Mouse (Mus musculus) MEL (cell line): ENCODE measurements around the gene Cd209g. TPM values are rescaled to one million over a fixed set of nuclear protein-coding genes. Genes with fewer than 3 reads are reported as not detected.
"Not testable (repeated sequence)": the region's sequence is repeated elsewhere in the genome, so short reads cannot be mapped to it uniquely, and the experiment has no call there.

Experiments
- DNase-seq: peaks from one replicate; pipeline ENCODE4 v3.0.0; 2011; ENCODE audit warnings: low read depth, low spot score
- H3K27ac ChIP-seq: 2 replicates; pipeline ENCODE4 v1.5.1; 2012; ENCODE audit warnings: low read depth, mild to moderate bottlenecking, control low read depth, low read length, moderate library complexity; ENCODE audit not compliant: control insufficient read depth
- H3K27me3 ChIP-seq, 2 experiments: fragments of 150-350 bp in 1 of 2; sonication (generic) in 1 of 2; 2 replicates each; pipeline ENCODE4 v1.6.1; 2012; ENCODE audit warnings: low read length in 2 of 2, mild to moderate bottlenecking in 2 of 2, improper control_type of control experiment in 1 of 2, moderate library complexity in 1 of 2; ENCODE audit not compliant: insufficient read depth in 2 of 2, control insufficient read depth in 1 of 2
- H3K36me3 ChIP-seq, 2 experiments: 2 replicates each; pipeline ENCODE4 v1.6.1; 2012 to 2014; ENCODE audit warnings: low read length in 2 of 2, improper control_type of control experiment in 1 of 2, inconsistent platforms in 1 of 2, mild to moderate bottlenecking in 1 of 2; ENCODE audit not compliant: insufficient read depth in 2 of 2, control insufficient read depth in 1 of 2
- H3K4me1 ChIP-seq, 2 experiments: fragments of 150-350 bp in 1 of 2; sonication (generic) in 1 of 2; 2 replicates each; pipeline ENCODE4 v1.6.1; 2012; ENCODE audit warnings: low read length in 2 of 2, improper control_type of control experiment in 1 of 2, mild to moderate bottlenecking in 1 of 2; ENCODE audit not compliant: insufficient read depth in 2 of 2, control insufficient read depth in 1 of 2
- H3K4me3 ChIP-seq, 2 experiments: fragments of 150-350 bp in 1 of 2; sonication (generic) in 1 of 2; 2 replicates each; pipeline ENCODE4 v1.5.1; 2012; ENCODE audit warnings: low read depth in 2 of 2, low read length in 2 of 2, mild to moderate bottlenecking in 2 of 2, moderate library complexity in 2 of 2, control low read depth in 1 of 2, improper control_type of control experiment in 1 of 2; ENCODE audit not compliant: control insufficient read depth in 1 of 2, insufficient read depth in 1 of 2
- H3K79me2 ChIP-seq: 2 replicates; pipeline ENCODE4 v1.6.1; 2012; ENCODE audit warnings: mild to moderate bottlenecking, low read length, moderate library complexity; ENCODE audit not compliant: control insufficient read depth, poor library complexity, insufficient read depth
- H3K9ac ChIP-seq: 2 replicates; pipeline ENCODE4 v1.6.1; 2012; ENCODE audit warnings: low read depth, mild to moderate bottlenecking, control low read depth, low read length, moderate library complexity; ENCODE audit not compliant: control insufficient read depth, poor library complexity, severe bottlenecking
- H3K9me3 ChIP-seq: fragments of 150-350 bp; sonication (generic); replicated peaks from 2 replicates; pipeline ENCODE4 v1.6.1; 2012; ENCODE audit warnings: mild to moderate bottlenecking, low read length, improper control_type of control experiment, moderate library complexity; ENCODE audit not compliant: insufficient read depth
- POLR2A ChIP-seq, 2 experiments: IDR thresholded peaks; 2 replicates each; pipeline ENCODE4 v1.6.1; 2011 to 2012; ENCODE audit warnings: low read length in 2 of 2, mild to moderate bottlenecking in 2 of 2, control low read depth in 1 of 2, improper control_type of control experiment in 1 of 2, low read depth in 1 of 2, moderate library complexity in 1 of 2; ENCODE audit not compliant: control insufficient read depth in 1 of 2, insufficient read depth in 1 of 2, poor library complexity in 1 of 2
- polyA plus RNA-seq, 2 experiments: library from polyadenylated mRNA; stranded (reverse) in 1 of 2; unstranded in 1 of 2; fragments of >175 nt in 1 of 2; fragments of >200 nt in 1 of 2; gene quantifications; 2 replicates each; pipeline versions ENCODE4 v1.2.1 to v1.2.4; 2012; ENCODE audit warnings: low replicate concordance in 2 of 2, low read depth in 1 of 2; ENCODE audit not compliant: insufficient read length in 2 of 2, insufficient read depth in 1 of 2, missing spikeins in 1 of 2
- total RNA-seq: library from RNA; depleted of rRNA; stranded (reverse); fragments of 300-350 nt; gene quantifications from 2 replicates; pipeline ENCODE4 v1.2.3, GENCODE M21; 2012; rRNA removed

The Cd209g gene
- total RNA-seq (not detected in 2 replicates), polyA plus RNA-seq (not detected)

DNA sequence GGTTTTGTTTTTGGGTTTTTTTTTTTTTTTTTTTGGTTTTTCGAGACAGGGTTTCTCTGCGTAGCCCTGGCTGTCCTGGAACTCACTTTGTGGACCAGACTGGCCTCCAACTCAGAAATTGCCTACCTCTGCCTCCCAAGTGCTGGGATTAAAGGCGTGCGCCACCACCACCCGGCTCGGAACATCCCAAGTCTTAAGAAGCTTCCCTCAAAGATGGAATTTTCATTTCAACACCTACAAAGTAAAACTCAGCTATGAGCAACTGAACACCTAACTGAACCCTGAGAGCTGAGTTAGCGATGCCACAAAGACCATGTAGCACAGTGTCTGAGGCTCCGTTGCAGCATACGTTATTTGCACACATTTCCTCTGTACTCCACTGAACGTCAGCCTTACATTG is at the start of gene Cd209g:
Gene Cd209g (plus strand): TSS at position 301 of the 400 bp plus-strand sequence.
- Histone ChIP-seq H3K9me3 (no peaks in the 10 kb centered on the region), H3K27me3 (no peaks in the 10 kb centered on the region; a peak in 2 of 4 replicates), H3K9ac (no peak within 1 kb of the TSS), H3K36me3 (no peaks in the 10 kb centered on the region), H3K4me3 (no peak within 1 kb of the TSS), H3K27ac (no peak within 1 kb of the TSS), H3K79me2 (no peaks in the 10 kb centered on the region), H3K4me1 (no peaks in the 10 kb centered on the region)
- no peak for DNase-seq
- no peak for TF ChIP-seq POLR2A (IDR thresholded peaks at IDR 0.05; ENCODE audit: control insufficient read depth in 1 of 2, insufficient read depth in 1 of 2, low read depth in 1 of 2, low read length in 2 of 2, poor library complexity in 1 of 2)

GRCm38 (mm10) chr8:4087180-4087722 is 46.6 kb upstream of the Cd209g start:
- H3K27me3 ChIP-seq, H3K36me3 ChIP-seq, H3K79me2 ChIP-seq, H3K9me3 ChIP-seq, H3K4me1 ChIP-seq: not testable (repeated sequence)
- peak; percentile 21 for DNase-seq
- Histone ChIP-seq H3K4me3 (peak overlapping the region; percentile 37 to 68; a peak in 3 of 4 replicates), H3K27ac (peak overlapping the region; percentile 60; the same call in 1 of the 2 replicates), H3K9ac (peak overlapping the region; percentile 61)

DNA sequence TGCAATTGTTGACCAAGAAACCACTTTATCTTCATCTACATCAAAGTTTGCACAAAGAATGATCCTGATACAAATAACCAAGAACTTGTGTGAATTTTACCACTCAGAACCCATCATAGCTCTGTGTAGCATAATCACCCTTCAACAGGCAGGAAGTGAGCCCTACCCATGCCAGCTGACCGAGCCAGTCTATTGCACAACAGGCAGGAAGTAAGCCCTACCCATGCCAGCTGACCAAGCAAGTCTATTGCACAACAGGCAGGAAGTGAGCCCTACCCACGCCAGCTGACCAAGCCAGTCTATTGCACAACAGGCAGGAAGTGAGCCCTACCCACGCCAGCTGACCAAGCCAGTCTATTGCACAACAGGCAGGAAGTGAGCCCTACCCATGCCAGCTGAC is 45.4 kb upstream of the Cd209g start:
- not testable (repeated sequence) for H3K27ac ChIP-seq, H3K79me2 ChIP-seq, H3K9me3 ChIP-seq, H3K9ac ChIP-seq, H3K4me1 ChIP-seq, H3K4me3 ChIP-seq, H3K36me3 ChIP-seq, DNase-seq, H3K27me3 ChIP-seq

DNA sequence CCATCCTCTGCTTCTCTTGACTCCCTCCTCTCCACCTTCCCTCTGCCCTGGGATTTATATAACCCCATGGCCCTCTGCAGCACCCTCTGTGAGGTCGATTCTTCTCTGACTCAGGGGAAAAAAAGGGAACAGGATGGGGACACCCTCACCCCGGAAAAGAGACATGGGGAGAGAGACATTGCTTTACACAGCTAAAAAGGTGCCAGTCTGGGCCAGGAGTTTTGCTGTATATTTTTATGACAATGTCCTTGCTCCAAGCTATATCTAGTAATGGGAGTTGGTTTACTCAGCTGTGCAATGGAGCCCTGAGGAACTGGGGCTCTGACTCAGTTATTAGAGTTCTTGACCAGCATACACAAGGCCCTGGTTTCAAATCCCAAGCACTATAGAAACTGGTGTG is 28.2 kb upstream of the Cd209g start, which contains the start of gene Cd209f:
Gene Cd209f (minus strand): TSS at position 101 of the 400 bp plus-strand sequence.
- not testable (repeated sequence) for H3K4me1 ChIP-seq, DNase-seq, H3K79me2 ChIP-seq

More for the DNA sequence above, 28.2 kb upstream of the Cd209g start, which contains the start of gene Cd209f:
- H3K27ac ChIP-seq, H3K9me3 ChIP-seq, H3K27me3 ChIP-seq, H3K36me3 ChIP-seq, H3K9ac ChIP-seq, H3K4me3 ChIP-seq: not testable (repeated sequence)
